Mouse (Mus musculus) mesoderm, embryonic 11.5 days (tissue): ENCODE measurements around the gene Tgfb2.

ENCODE experiments used
- DNase-seq: peaks from one replicate; pipeline ENCODE4 v3.0.0-alpha.2; 2012; ENCODE audit warnings: low read depth, low spot score

Gene Tgfb2

DNA sequence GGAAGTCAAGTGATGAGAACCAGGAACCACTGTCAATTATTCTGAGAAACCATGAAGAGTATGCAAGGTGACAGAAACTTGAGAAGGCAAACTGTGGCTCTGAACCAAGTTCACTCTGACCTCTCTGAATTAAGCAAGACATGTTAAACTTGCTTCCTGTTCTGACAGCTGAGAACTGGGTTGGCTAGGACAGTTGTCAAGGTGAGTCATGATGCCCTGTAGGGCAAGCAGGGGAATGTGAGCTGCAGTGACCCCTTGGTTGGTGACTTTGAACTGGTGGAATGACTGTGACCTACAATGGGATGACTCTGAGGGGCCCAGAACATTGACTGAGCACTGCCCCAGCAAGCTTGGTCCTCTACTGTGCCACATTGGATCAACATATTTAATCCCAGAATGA is 121.9 kb downstream of the Tgfb2 start:
- no peak for DNase-seq

DNA sequence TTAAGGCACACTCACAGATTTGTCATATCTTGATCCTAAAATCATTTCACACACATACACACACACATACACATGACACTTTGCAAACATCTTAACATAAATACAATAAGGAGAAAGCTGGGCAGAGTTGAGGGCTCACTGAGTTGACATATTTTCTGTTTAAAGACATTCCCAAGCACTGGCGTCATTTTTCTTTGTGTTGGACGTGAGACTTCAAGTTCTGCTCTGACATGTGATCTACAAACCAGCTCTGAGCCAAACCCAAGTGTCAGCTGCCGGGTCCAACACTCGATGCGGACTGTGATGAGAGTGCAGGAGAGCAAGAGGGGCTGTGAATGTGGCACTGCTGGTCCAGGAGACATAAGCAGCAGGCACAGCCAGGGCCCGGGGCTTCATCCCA is 123.7 kb downstream of the Tgfb2 start:
- DNase-seq: no peak

- DNase-seq: no peak
Measured at GRCm38 (mm10) chr1:186581666-186582065, 124.1 kb downstream of the Tgfb2 start.

DNA sequence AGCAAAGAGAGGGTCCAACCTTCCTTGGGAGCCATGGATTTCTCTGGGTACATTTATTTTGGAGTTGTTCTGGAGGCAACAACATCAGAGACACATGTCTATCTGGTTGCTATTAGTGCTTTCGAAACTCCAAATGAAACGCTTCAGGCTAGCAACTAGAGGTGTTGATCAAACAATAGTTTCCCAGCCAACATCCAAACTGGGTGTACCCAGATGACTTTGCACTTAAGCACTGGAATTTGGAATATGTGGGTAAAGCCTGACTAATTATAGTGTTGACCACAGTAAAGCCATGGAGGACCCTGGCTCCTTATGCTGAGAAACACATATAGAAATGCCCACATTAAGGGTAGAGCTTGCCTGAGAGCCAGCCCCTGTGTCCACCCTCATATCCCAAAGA is 124.7 kb downstream of the Tgfb2 start:
- no peak for DNase-seq

- no peak for DNase-seq
Measured at GRCm38 (mm10) chr1:186577302-186577701, 128.5 kb downstream of the Tgfb2 start.

GRCm38 (mm10) chr1:186575629-186576028 is 130.2 kb downstream of the Tgfb2 start:
- no peak for DNase-seq

- DNase-seq: no peak
Measured at GRCm38 (mm10) chr1:186575074-186575473, 130.7 kb downstream of the Tgfb2 start.
